Mouse (Mus musculus): ENCODE data around the gene Slc6a4.
"Not testable (repeated sequence)": the region's sequence is repeated elsewhere in the genome, so short reads cannot be mapped to it uniquely, and the experiment has no call there.

Slc6a4 gene

DNA sequence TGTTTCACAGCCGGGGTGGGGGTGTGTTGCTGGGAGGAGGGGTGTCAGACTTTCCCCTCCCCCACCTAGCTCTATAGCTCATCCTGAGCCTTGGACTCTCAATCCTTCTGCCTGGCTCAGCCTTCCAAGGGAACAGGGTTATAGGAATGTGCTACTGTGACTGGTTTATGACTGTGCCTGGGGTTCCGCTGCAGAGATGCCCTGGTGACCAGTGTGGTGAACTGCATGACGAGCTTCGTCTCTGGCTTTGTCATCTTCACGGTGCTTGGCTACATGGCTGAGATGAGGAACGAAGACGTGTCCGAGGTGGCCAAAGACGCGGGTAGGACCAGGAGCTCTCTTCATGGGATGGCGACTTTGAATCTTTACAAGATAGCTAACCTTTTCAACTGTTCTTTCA is 19.6 kb downstream of the Slc6a4 start:
- in situ Hi-C loops (cut with MboI, MseI) = no loop called here

- in situ Hi-C loops (cut with MboI, MseI) = no loop called here
Measured at GRCm38 (mm10) chr11:77019539-77019938, 21.1 kb downstream of the Slc6a4 start.

DNA sequence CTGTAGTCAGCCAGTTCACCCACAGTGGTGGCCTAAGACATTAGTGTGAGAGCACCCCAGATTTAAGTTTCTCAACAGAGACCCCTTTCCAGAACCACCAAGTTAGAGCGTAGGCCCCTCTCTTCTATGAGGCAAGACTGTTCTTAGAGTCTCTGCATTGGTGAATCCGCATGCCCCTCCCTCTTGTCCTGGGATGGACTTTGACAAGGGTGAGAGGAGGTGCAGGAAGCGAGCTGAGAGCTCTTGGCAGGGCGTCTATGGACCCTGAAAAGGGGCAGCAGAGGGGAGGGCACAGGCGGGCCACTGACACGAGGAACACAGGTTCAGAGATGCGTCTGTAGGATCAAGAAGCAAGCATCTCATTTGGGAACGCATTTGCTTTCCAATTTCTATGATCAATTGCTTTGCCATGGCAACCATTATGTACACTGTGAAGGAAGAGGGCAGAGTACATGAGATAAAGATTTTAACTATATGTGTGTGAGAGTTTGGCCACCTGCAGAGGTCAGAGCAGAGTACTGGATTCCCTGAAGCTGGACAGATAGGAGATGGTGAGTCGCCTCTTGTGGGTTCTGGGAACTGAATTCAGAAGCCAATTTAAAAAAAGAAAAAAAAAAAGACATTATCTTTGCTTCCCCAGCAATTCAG is 23.5 kb downstream of the Slc6a4 start:
- in situ Hi-C loops (cut with MboI, MseI) = loop anchor here (10.0 kb wide), 1 partner anchor 143 kb away; no protein-coding TSS in a partner anchor

DNA sequence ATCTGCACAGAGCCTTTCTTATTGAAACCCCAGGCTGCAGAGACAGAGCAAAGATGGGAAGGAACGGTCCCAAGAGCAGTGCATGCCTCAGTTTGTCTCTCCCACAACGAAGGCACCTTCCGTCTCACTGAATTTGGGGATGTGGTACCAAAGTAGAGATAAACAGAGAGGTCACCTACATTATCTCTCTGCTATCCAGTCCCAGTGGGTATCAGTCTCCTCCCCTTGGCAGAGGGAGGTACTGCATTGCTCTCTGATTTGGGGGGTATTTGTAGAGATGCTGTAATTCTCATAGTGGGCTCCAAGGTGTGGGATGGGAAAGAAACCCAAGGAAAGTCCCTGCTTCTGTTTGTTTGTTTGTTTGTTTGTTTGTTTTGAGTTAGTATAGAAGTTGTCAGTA is 28.2 kb downstream of the Slc6a4 start:
- in situ Hi-C loops (cut with MboI, MseI) = loop anchor here (10.0 kb wide), 1 partner anchor 138 kb away; no protein-coding TSS in a partner anchor

GRCm38 (mm10) chr11:77028157-77028556 is 29.8 kb downstream of the Slc6a4 start:
- in situ Hi-C loops (cut with MboI, MseI) = loop anchor here (10.0 kb wide), 1 partner anchor 137 kb away; no protein-coding TSS in a partner anchor

GRCm38 (mm10) chr11:77031151-77031934 is 32.9 kb downstream of the Slc6a4 start:
- in situ Hi-C loops (cut with MboI, MseI) = no loop called here

GRCm38 (mm10) chr11:77041891-77042290 is 43.5 kb downstream of the Slc6a4 start:
- in situ Hi-C loops (cut with MboI, MseI) = loop anchor here (10.0 kb wide), 1 partner anchor 257 kb away; no protein-coding TSS in a partner anchor

GRCm38 (mm10) chr11:77042816-77043215 is 44.4 kb downstream of the Slc6a4 start:
- in situ Hi-C loops (cut with MboI, MseI) = loop anchor here (10.0 kb wide), 1 partner anchor 258 kb away; no protein-coding TSS in a partner anchor

- in situ Hi-C loops (cut with MboI, MseI) = no loop called here
Measured at GRCm38 (mm10) chr11:77061951-77062350, 63.5 kb downstream of the Slc6a4 start.

- in situ Hi-C loops (cut with MboI, MseI) = no loop called here
Measured at GRCm38 (mm10) chr11:77063406-77063805, 65.0 kb downstream of the Slc6a4 start.

GRCm38 (mm10) chr11:77068825-77069224 is 70.4 kb downstream of the Slc6a4 start:
- in situ Hi-C loops (cut with MboI, MseI) = no loop called here

GRCm38 (mm10) chr11:77070721-77071120 is 72.3 kb downstream of the Slc6a4 start:
- in situ Hi-C loops (cut with MboI, MseI) = no loop called here

DNA sequence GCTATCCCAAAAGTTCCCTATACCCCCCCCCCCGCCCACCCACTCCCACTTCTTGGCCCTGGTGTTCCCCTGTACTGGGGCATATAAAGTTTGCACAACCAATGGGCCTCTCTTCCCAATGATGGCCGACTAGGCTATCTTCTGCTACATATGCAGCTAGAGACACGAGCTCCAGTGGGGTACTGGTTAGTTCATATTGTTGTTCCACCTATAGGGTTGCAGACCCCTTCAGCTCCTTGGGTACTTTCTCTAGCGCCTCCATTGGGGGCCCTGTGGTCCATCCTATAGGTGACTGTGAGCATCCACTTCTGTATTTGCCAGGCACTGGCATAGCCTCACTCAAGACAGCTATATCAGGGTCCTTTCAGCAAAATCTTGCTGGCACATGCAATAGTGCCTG is 78.9 kb downstream of the Slc6a4 start:
- in situ Hi-C loops (cut with MboI, MseI) = not testable (repeated sequence)

GRCm38 (mm10) chr11:77077792-77078191 is 79.4 kb downstream of the Slc6a4 start:
- in situ Hi-C loops (cut with MboI, MseI) = no loop called here

DNA sequence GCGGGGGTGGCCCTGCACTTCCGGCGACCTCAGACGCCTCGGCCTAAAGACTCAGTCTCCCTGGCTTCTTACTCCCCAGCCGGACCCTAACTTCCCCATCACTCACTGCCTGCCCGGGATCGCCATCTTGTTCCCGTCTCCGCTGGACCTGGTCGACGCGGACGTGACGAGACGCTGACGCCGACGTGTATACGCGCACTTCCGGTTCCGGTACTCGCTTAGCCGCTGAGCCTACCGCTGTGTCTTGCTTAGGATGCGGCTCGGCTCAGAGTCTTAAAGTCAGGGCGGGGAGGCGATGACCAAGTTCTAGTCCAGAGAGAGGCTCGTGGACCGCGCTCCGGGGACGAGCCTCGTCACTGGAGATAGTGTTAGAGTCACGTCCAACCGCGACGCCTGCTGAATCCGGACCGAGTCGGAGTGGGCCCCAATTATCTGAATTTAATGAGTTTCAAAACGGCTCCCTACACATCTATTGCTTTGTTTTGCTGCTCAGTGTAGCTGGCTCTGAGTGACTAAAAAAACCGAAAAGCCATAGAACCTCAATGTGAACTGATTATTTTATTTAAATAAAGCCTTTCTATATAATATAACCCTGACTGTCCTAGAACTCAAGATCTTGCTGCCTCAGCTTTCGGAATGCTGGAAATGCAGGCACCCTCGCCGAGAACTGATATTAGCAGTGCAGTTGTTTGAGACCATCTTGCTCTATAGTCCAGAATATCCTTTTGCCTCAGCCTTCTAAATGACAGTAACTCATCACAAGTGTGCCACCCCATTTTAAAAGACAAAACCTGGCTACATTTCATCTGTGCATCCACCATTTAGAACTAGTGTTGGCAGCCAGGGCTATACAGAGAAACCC is 80.1 kb downstream of the Slc6a4 start, which contains the start of gene Nsrp1:
TSS of gene Nsrp1 (minus strand) at position 163 of the 862 bp plus-strand sequence.
- in situ Hi-C loops (cut with MboI, MseI) = no loop called here

DNA sequence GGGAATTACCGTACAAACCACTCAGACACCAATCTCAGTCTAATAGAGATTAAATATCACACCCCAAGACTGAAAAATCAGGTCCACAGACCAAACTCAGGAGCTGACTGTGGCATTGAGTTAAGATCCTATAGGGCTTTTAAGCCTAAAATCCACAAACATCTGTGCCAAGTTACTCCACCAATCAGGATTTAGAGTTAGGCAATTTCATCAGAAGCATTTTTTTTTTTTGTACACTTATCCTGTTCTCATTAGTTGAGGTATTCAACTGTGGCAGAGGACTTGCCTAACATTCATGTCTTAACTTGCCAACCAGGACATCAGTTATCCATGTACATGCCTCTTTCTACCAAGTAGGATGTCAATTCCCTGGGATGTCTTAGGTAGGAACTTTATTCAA is 81.0 kb downstream of the Slc6a4 start:
- in situ Hi-C loops (cut with MboI, MseI) = no loop called here
